Mouse (Mus musculus) hindbrain, embryonic 10.5 days (tissue): ENCODE measurements around the gene Crtc2. TPM values are rescaled to one million over a fixed set of nuclear protein-coding genes. Genes with fewer than 3 reads are reported as not detected.
A peak's percentile ranks its signal among the peaks of the same experiment; 100 is the strongest.

Experiments
- DNase-seq: peaks from one replicate; pipeline ENCODE4 v3.0.0-alpha.2; 2017; ENCODE audit warnings: low spot score
- H3K27ac ChIP-seq: fragments of 300-500 bp; sonication (generic); 2 replicates; pipeline ENCODE4 v1.5.1; 2016; ENCODE audit warnings: mild to moderate bottlenecking, moderate library complexity
- H3K27me3 ChIP-seq: fragments of 300-500 bp; sonication (generic); 2 replicates; pipeline ENCODE4 v1.6.1; 2016; ENCODE audit warnings: mild to moderate bottlenecking; ENCODE audit not compliant: poor library complexity, insufficient read depth, severe bottlenecking
- H3K36me3 ChIP-seq: fragments of 300-500 bp; sonication (generic); 2 replicates; pipeline ENCODE4 v1.6.1; 2016; ENCODE audit warnings: mild to moderate bottlenecking, moderate library complexity
- H3K4me1 ChIP-seq: fragments of 300-500 bp; sonication (generic); replicated peaks from 2 replicates; pipeline ENCODE4 v1.6.1; 2016; ENCODE audit warnings: mild to moderate bottlenecking
- H3K4me3 ChIP-seq: fragments of 300-500 bp; sonication (generic); 2 replicates; pipeline ENCODE4 v1.5.1; 2016; ENCODE audit warnings: mild to moderate bottlenecking, moderate library complexity
- H3K9me3 ChIP-seq: fragments of 300-500 bp; sonication (generic); 2 replicates; pipeline ENCODE4 v1.6.1; 2016; ENCODE audit warnings: mild to moderate bottlenecking, moderate library complexity
- WGBS: fragments of 180-500 bp; shearing (Covaris S2); methylation state at CpG from one replicate; pipeline ENCODE4 v1.1.7; 2016; 5-methylcytosine and 5-hydroxymethylcytosine counted together
- polyA plus RNA-seq: library from polyadenylated mRNA; unstranded; fragments of >200 nt; fragmentation: Nextera tagmentation; extraction: Ambion mirVana; gene quantifications from 2 replicates; pipeline ENCODE4 v1.2.1, GENCODE M21; 2016

Crtc2 gene
- polyA plus RNA-seq, 1 experiment from 2014 or later, result 28.4 TPM

DNA sequence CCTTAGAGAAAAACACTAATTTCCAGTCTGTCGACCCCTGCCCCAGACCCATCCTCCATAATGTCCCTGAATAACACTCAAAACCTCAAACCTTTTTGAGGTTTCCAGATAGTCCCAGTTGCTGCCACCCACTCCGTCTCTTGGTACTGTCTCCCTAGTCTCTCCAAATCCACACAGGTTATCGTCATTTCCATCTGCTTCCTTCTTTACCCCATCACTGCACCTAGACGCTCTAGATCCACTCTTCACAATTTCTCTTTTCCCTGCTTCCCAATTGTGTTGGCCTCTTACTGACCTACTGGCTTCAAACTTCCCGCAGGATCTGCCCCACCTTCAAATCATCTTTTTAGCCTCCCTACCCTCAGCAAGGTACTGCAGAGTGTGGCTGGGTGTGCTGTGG lies 32.8 kb upstream of the Crtc2 start:
- no peak for DNase-seq
- H3K27ac ChIP-seq, result peak overlapping the region; percentile 88
- H3K4me1 ChIP-seq, result peaks cover 27% of the 10 kb centered on the region
- peaks cover 32% of the 10 kb centered on the region for H3K36me3 ChIP-seq
- no peaks in the 10 kb centered on the region for H3K9me3 ChIP-seq
- H3K4me3 ChIP-seq, result peak overlapping the region; percentile 58
- no peaks in the 10 kb centered on the region for H3K27me3 ChIP-seq
- whole genome bisulfite sequencing, result 25% methylated on average over 5 of the region's 5 CpGs

DNA sequence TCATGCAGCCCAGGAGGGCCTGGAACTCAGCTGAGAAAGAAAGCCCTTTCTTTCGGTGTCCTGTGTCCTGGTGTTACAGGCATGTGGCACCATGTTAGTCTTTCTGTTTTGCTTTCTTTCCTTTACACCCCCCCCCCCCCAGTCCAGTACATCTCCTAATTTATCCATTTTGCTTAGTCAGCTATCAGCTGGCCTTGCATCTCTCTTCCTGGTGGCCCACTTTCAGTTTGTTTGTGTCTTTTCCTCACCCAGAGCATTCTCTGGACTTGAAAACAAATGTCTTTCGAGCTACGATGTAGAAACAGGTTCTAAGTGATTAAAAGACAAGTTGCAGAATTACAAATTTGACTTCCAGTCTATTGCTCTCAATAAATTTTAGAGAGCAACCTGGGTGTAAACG lies 31.5 kb upstream of the Crtc2 start:
- H3K27ac ChIP-seq, result no peak overlapping the region
- H3K4me1 ChIP-seq, result peaks cover 27% of the 10 kb centered on the region
- H3K36me3 ChIP-seq, result peaks cover 33% of the 10 kb centered on the region
- H3K27me3 ChIP-seq, result no peaks in the 10 kb centered on the region
- no peak overlapping the region for H3K4me3 ChIP-seq
- WGBS, result 90% methylated on average over 4 of the region's 4 CpGs
- DNase-seq, result no peak
- H3K9me3 ChIP-seq, result no peaks in the 10 kb centered on the region

DNA sequence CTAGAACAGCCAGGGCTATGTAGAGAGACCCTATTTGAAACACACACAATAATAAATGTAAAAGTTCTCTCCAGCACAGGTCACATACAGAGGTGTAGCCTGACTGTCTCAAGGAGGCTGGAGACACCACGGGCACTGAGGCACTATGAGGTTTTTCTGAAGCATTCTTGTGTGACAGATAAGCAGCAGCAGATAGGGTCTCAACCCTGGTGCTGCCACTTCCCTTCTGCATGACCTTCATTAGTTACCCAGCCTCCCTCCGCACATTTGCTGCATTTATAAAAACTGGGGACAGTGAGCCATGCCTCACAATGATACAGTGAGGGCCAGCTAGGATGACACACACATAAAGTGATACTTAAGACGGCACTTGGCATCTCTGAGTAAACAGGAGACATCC lies 31.0 kb upstream of the Crtc2 start:
- no peak overlapping the region for H3K27ac ChIP-seq
- H3K36me3 ChIP-seq, result peaks cover 33% of the 10 kb centered on the region
- peaks cover 27% of the 10 kb centered on the region for H3K4me1 ChIP-seq
- no peaks in the 10 kb centered on the region for H3K27me3 ChIP-seq
- DNase-seq, result no peak
- no peaks in the 10 kb centered on the region for H3K9me3 ChIP-seq
- WGBS, result 85% methylated on average over 3 of the region's 3 CpGs
- H3K4me3 ChIP-seq, result no peak overlapping the region

DNA sequence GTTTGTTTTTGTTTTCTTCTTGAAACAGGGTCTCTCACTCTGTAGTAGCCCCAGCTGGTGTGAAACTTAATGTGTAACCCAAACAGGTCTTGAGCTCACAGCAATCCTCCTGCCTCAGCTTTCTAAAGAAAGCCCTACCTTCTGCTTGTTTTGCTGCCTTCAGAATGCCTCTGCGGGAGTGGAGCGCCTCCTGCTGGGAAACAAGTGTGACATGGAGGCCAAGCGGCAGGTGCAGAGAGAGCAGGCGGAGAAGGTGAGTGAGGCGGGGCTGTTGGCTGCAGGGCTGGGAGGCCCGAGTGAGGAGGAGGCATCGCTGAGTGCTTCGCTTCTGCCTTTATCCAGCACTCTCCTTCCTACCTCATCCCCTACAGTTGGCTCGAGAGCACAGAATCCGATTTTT lies 29.6 kb upstream of the Crtc2 start:
- no peak overlapping the region for H3K4me3 ChIP-seq
- DNase-seq, result no peak
- H3K4me1 ChIP-seq, result peaks cover 27% of the 10 kb centered on the region
- H3K27me3 ChIP-seq, result no peaks in the 10 kb centered on the region
- H3K9me3 ChIP-seq, result no peaks in the 10 kb centered on the region
- H3K36me3 ChIP-seq, result peaks cover 33% of the 10 kb centered on the region
- H3K27ac ChIP-seq, result no peak overlapping the region
- 83% methylated on average over 10 of the region's 10 CpGs for WGBS

DNA sequence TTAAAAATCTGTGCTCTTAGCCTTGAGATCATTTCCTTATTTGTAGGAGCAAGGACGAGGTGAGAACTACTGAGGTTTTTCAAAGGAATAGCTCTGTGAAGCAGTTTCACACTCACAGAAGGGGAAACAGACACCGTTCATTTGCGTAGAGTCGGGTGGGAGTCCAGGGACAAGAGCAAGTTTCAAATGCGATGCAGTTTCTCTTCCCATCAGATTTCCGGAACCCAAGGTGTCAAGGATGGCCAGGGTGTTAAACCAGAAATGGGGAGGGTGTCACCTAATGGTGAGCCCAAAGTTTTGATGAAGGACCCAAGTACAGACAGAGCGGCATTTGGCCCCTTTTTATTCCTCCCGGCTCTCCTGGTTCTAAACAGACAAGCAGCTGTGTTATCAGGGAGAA lies 22.9 kb upstream of the Crtc2 start:
- Histone ChIP-seq H3K4me1 (peaks cover 19% of the 10 kb centered on the region), H3K36me3 (peaks cover 32% of the 10 kb centered on the region), H3K27me3 (no peaks in the 10 kb centered on the region), H3K4me3 (peak overlapping the region; percentile 72), H3K9me3 (no peaks in the 10 kb centered on the region), H3K27ac (peak overlapping the region; percentile 92)
- no peak for DNase-seq
- 16% methylated on average over 8 of the region's 8 CpGs for WGBS

DNA sequence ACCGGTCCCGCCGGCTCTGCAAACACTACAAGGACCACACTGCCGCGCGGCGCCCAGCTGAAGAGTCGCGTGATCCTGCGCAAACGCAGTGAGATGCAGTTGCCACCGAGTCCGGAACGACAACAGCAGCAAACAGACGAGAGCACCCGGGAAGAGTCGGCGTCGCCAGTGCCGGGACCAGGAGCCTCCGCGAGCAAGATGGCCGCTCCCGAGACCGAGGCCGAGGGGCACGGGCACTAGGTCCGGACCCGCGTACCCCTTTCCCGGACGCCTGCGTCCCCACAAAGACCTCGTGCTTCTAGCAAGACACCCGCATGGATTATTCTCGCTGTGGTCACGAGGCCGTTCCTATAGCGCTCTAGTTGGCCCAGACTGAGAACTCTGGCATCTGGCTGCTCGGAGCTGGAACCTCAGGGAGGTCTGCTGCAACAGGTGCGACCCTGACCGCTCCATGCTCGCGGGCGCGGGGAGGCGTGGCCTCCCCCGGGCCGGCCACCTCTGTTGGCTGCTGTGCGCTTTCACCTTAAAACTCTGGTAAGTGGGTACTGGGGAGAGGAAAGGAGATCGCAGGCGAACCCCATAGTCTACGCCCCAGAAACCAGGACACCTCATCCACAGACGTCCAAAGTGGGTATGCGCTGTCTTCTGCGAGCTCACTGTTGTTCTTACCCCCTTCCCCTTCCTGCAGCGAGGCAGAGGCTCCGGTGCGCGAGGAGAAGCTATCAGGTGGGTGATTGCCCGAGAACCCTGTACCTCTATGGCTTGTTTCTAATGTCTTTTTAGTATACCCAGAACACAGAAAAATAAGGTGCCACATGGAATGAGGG lies 22.2 kb upstream of the Crtc2 start, which contains the start of gene Jtb:
TSS of gene Jtb (plus strand) at position 91 of the 827 bp plus-strand sequence.
- WGBS, result under 1% methylated on average over 61 of the region's 61 CpGs
- Histone ChIP-seq H3K27ac (peak within 1 kb of the TSS; percentile 92), H3K9me3 (no peaks in the 10 kb centered on the region), H3K36me3 (peaks cover 38% of the 10 kb centered on the region), H3K4me3 (peak within 1 kb of the TSS; percentile 72), H3K27me3 (no peaks in the 10 kb centered on the region), H3K4me1 (peaks cover 19% of the 10 kb centered on the region)
- DNase-seq, result peak; percentile 95

DNA sequence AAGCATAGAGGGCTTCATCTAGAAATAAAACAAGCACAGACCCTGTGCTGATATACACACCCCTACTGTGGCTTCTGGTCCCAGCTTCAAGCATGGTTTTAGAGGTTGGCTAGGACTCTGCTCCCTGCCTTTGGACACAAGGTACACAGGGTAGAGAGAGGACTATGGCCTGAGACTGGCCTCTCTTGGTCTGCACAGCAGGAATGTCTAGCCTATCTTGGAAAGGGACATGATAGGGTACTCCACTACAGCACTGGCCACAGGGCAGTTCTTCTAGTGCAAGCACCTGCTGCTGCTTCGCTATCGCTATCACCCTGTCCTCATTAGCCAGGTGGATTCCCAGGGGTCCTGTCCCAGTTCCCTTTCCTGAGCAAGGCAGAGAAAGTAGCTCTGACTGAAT lies 12.7 kb upstream of the Crtc2 start:
- Histone ChIP-seq H3K4me1 (peaks cover 22% of the 10 kb centered on the region), H3K27me3 (peaks cover 8% of the 10 kb centered on the region; the same call in 1 of the 2 replicates), H3K4me3 (no peak overlapping the region), H3K36me3 (peaks cover 8% of the 10 kb centered on the region), H3K27ac (no peak overlapping the region), H3K9me3 (no peaks in the 10 kb centered on the region)
- no peak for DNase-seq
- 93% methylated on average over 2 of the region's 2 CpGs for WGBS

DNA sequence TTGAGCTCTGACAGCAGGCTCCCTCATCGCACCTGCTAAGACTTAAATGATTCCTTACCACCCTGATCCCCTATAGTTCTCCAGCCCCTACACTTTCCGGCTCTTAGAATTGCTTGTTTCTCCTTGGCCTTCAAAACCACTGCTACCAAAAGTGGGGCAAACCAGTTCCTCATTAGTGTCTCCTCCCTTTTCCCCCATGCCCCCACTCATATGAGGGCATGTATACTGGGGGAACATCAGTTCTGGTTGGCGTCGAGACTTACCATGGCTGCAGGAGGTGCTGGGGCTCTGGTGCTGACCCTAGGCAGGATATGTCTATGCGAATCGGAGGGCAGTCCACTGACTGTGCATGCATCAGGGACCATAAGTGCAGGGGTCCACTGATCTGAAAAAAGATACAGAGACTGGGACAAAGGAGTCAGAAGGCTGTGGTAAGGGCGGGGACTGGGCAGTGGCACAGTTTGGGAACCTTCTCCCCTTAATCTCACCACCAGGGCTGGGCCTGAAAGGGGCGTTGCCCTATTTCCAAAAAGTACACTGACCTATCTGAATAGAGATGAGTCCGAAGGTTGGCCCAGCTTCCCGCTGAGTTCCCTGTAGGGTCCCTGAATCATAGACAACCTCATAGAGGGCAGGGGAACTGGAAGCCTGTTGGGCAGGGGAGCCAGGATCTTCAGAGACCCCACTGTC lies 12.1 kb upstream of the Crtc2 start:
- 84% methylated on average over 10 of the region's 10 CpGs for WGBS

DNA sequence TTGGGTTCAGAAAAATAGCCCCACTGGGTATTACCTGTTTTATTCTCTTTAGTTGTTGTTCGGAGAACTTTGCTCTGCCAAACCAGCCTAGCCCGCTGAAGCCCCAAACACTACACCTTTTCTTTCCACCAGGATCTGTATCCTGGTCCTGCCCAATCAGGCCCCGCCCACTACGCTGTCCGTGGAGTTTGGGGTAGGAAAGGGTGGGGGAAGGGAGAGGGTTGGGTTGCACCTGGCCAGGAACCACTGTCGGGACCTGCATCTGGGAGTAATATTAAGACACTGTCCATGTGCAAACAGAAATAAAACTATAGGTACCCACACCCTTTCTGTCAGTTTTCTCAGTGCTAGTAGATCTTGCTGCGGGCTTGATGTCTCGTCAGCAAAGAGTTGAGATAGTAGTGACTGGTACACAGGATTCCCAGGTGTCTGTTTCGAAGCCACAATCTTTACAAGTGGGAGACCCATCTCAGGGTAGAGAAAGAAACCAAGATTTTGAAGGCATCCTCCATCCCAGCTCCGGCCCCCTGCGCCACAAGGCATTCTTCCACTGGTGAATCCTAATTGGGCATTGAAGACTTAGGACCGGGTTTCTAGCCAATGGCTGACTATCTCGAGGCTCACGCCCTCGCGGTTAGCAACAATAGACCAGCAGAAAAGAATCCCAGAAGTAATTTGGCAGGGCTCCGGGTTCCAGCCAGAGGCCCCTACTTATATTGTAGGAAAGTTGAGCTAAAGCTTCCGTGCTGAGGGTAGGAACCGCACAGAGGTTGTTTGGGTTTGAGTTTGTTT lies 10.8 kb upstream of the Crtc2 start, which contains the start of gene Creb3l4:
TSS of gene Creb3l4 (minus strand) at position 529 of the 792 bp plus-strand sequence.
- peaks cover 28% of the 10 kb centered on the region for H3K4me1 ChIP-seq
- DNase-seq, result peak; percentile 78
- WGBS, result 2% methylated on average over 19 of the region's 19 CpGs
- peak within 1 kb of the TSS; percentile 52 for H3K4me3 ChIP-seq
- H3K36me3 ChIP-seq, result no peaks in the 10 kb centered on the region
- H3K9me3 ChIP-seq, result no peaks in the 10 kb centered on the region
- H3K27me3 ChIP-seq, result peaks cover 8% of the 10 kb centered on the region; the same call in 1 of the 2 replicates
- peak within 1 kb of the TSS; percentile 84 for H3K27ac ChIP-seq

More for the DNA sequence above, 12.1 kb upstream of the Crtc2 start:
- Histone ChIP-seq H3K27me3 (peaks cover 8% of the 10 kb centered on the region; the same call in 1 of the 2 replicates), H3K4me3 (no peak overlapping the region), H3K36me3 (peaks cover 3% of the 10 kb centered on the region), H3K27ac (no peak overlapping the region; the same call in 1 of the 2 replicates), H3K9me3 (no peaks in the 10 kb centered on the region), H3K4me1 (peaks cover 22% of the 10 kb centered on the region)
- no peak for DNase-seq

DNA sequence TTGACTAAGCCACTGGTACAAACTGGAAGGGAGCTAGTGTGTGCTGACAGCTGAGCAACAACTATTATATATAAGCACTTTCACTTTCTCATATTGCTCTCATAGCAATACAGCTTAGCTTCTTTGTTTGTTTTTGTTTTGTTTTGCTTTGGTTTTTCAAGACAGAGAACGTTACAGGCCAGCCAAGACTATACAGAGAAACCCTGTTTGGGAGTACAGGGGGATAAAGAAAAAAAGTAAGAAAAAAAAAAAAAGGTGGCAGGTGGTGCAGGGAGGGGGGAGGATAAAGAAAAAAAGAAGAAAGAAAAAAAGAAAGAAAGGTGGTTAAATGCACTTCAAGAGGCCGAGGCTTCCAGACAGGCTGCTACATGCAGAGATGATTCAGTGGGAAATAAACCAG lies 8.6 kb upstream of the Crtc2 start:
- Histone ChIP-seq H3K4me1 (peaks cover 41% of the 10 kb centered on the region), H3K27ac (no peak overlapping the region), H3K4me3 (no peak overlapping the region), H3K27me3 (peaks cover 8% of the 10 kb centered on the region; the same call in 1 of the 2 replicates), H3K9me3 (no peaks in the 10 kb centered on the region), H3K36me3 (peaks cover 13% of the 10 kb centered on the region)
- 81% methylated on average over 2 of the region's 2 CpGs for WGBS
- no peak for DNase-seq

DNA sequence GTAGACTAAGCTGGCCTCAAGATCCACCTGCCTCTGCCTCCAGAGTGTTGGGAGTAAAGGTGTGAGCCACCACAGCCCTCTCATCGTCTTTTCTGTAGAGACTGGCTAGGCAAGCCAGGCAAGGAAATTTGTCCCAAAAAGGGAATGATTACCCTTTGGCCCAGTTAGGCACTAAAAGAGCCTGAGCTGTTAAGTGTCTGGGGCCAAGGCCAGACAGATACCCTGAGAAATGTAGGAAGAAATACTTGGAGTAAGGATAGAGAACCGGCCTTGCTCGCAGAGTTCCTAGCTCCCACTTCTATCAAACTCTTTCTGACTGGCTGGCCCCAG lies 6.4 kb upstream of the Crtc2 start:
- peaks cover 28% of the 10 kb centered on the region for H3K36me3 ChIP-seq
- WGBS, result under 1% methylated on average over 3 of the region's 3 CpGs
- no peaks in the 10 kb centered on the region for H3K9me3 ChIP-seq
- DNase-seq, result no peak
- peak overlapping the region; percentile 93 for H3K27ac ChIP-seq
- H3K4me1 ChIP-seq, result peaks cover 34% of the 10 kb centered on the region
- H3K27me3 ChIP-seq, result no peaks in the 10 kb centered on the region
- peak overlapping the region; percentile 70 for H3K4me3 ChIP-seq

DNA sequence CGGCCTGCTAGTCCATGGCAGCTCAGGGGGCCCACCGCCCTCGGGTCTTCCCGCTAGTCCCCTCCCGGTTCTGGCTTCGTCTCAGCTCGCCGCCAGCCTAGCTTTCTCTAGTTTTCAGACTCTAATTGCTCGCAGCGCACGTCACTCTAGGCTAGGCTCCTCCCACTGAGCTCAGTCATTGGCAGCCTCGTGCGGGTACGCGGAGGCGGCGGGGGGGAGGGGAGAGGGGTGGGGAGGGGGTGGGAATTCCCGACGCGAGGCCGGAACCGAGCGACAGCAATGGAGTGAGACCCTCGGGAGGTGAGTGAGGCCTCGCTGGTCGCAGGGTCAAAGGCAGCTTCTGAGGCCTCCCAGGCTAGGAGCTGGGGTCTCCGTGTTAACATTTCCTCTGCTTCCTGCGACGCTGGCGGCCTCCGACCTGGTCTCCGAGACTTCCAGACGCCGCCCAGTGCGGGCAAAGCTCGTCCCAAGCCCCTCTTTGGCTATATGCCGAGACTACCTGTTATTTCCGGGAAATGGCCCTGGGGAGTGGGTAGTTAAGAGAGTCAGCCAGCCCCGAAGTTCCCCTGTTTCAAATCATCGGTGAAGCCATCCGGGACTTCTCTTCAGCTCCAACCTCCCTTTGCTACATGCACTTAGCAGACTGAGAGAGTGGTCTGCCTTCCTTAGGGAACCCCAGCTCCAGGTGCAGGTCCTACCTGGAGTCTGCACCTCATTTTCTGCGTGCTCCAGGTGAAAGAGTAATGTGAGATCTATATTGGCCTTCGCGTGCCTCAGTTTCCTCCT lies 5.8 kb upstream of the Crtc2 start, which contains the start of gene Slc39a1:
TSS of gene Slc39a1 (plus strand) at position 213 of the 786 bp plus-strand sequence.
- DNase-seq, result peak; percentile 97
- peaks cover 28% of the 10 kb centered on the region for H3K36me3 ChIP-seq
- H3K4me1 ChIP-seq, result peaks cover 29% of the 10 kb centered on the region
- peak within 1 kb of the TSS; percentile 93 for H3K27ac ChIP-seq
- WGBS, result under 1% methylated on average over 44 of the region's 44 CpGs
- H3K4me3 ChIP-seq, result peak within 1 kb of the TSS; percentile 70
- no peaks in the 10 kb centered on the region for H3K9me3 ChIP-seq
- H3K27me3 ChIP-seq, result no peaks in the 10 kb centered on the region
